Mouse (Mus musculus): ENCODE measurements around the gene Atp6v1a.

- TF ChIP-seq CTCF (IDR thresholded peaks at IDR 0.05; ENCODE audit: insufficient read depth, low read length) (no peak), POLR2A (IDR thresholded peaks at IDR 0.05; ENCODE audit: borderline replicate concordance, extremely low read depth, low read depth, low read length) (no peak)
Measured at GRCm38 (mm10) chr16:44173966-44174530, 34.5 kb upstream of the Atp6v1a start.

All from lung, adult 2 months (tissue).